Mouse (Mus musculus): ENCODE measurements at regions not wholly inside any gene's neighbourhood (a gene's known extent, or its start where the extent isn't known, plus 50 kb on each side); places are given as distances from the start of the nearest gene placed in this dataset.
A peak's percentile ranks its signal among the peaks of the same experiment; 100 is the strongest.

GRCm38 (mm10) chrX:76201366-76201765 is 62.7 kb upstream of the Cldn34b3 start:
- intact Hi-C loops (cut with DNase I) = loop anchor here (1.0 to 5.0 kb wide), 4 partner anchors 324 to 528 kb away; partner anchors contain the start of gene Pls3
- peak; percentile 5 to 43 for DNase-seq
- H3K79me2 ChIP-seq (replicated peaks; ENCODE audit: control insufficient read depth, insufficient read depth, low read length) = no peaks in the 10 kb centered on the region
- H3K36me3 ChIP-seq (ENCODE audit: control insufficient read depth, insufficient read depth, low read length) = no peaks in the 10 kb centered on the region
- H3K27me3 ChIP-seq (ENCODE audit: control insufficient read depth, insufficient read depth, low read length) = no peaks in the 10 kb centered on the region
- no peak overlapping the region for H3K9ac ChIP-seq (ENCODE audit: low read depth, low read length)
- 10% methylated on average over 4 of the region's 4 CpGs for WGBS
- H3K4me1 ChIP-seq (ENCODE audit: control insufficient read depth, insufficient read depth, low read length) = no peaks in the 10 kb centered on the region
- H3K27ac ChIP-seq = no peak overlapping the region
- no peak overlapping the region for H3K4me3 ChIP-seq
- no peak for TF ChIP-seq POLR2A (IDR thresholded peaks at IDR 0.05; ENCODE audit: insufficient read depth, low read depth, low read length)
- 0 out of 2 replicates have a peak, but pooled peaks have one; percentile 19 for TF ChIP-seq EP300 (IDR thresholded peaks at IDR 0.05; ENCODE audit: insufficient read depth, low read depth, low read length)
- TF ChIP-seq CTCF (IDR thresholded peaks at IDR 0.05) = peak; percentile 80

All from heart, adult 2 months (tissue).